Mouse (Mus musculus) E14TG2a.4 (cell line): ENCODE data around the gene Gprin2.

Experiments
- CTCF ChIP-seq: conservative IDR thresholded peaks from 2 replicates; pipeline ENCODE4 v1.5.1; 2014; ENCODE audit warnings: low read length
- NANOG ChIP-seq: IDR thresholded peaks from 2 replicates; pipeline ENCODE4 v1.6.1; 2014; ENCODE audit warnings: borderline replicate concordance, low read length, mixed read lengths
- POU5F1 ChIP-seq: IDR thresholded peaks from 2 replicates; pipeline ENCODE4 v1.6.1; 2014; ENCODE audit warnings: low read length, borderline replicate concordance

DNA sequence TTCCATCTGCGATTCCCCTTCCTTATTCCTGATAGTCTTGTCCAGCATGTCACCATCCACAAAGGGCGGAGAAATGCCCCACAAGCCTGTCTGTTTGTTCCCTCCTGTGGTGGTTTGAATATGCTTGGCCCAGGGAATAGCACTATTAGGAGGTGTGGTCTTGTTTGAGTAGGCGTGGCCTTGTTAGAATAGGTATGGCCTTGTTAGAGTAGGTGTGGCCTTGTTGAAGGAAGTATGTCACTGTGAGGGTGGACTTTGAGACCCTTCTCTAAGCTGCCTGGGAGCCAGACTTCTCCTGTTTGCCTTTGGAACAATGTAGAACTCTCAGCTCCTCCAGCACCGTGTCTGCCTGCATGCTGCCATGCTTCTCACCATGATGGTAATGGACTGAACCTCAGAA lies 8.5 kb upstream of the Gprin2 start:
- TF ChIP-seq CTCF (no peak), POU5F1 (no peak), NANOG (no peak)
